Mouse (Mus musculus): ENCODE data around the gene Acsf3.

DNA sequence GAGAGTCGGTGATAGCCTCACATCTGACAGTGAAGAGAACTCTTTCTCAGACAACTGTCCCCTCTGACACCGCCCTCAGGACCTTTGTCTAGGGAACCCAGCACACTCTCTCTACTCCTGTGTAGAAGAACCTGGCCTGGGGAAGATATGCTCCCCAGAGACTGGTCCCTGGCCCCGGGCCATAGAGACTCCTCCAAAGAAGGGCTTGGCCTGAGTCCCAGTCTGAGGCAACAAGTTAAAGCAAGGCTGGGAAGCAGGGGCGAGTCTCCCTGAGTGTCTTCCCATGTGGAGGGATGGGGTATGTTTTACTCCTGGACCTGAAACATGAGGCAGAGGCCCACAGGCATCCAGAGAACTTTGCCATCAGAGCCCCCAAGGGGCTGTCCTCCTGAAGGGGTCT is 70.4 kb downstream of the Acsf3 start:
- TF ChIP-seq GATA1 (IDR thresholded peaks at IDR 0.05; ENCODE audit: low read length) (no peak), TAL1 (IDR thresholded peaks at IDR 0.05; ENCODE audit: low read length) (no peak)
